Mouse (Mus musculus) liver, embryonic 15.5 days (tissue): ENCODE measurements around the gene Kcnj10. TPM values are rescaled to one million over a fixed set of nuclear protein-coding genes. Genes with fewer than 3 reads are reported as not detected.
A peak's percentile ranks its signal among the peaks of the same experiment; 100 is the strongest.

Source experiments
- ATAC-seq: fragments of 200-750 bp; cut with Nextera tagmentation; 2 replicates; pipeline ENCODE4 v1.8.0; 2017; ENCODE audit warnings: moderate number of reproducible peaks, mild to moderate bottlenecking, moderate library complexity; ENCODE audit not compliant: insufficient read depth
- H3K27ac ChIP-seq: fragments of 300-500 bp; sonication (generic); replicated peaks from 2 replicates; pipeline ENCODE4 v1.5.1; 2015; ENCODE audit warnings: mild to moderate bottlenecking, inconsistent platforms
- H3K27me3 ChIP-seq: fragments of 300-500 bp; sonication (generic); 2 replicates; pipeline ENCODE4 v1.6.1; 2015; ENCODE audit warnings: mild to moderate bottlenecking, inconsistent platforms
- H3K36me3 ChIP-seq: fragments of 300-500 bp; sonication (generic); replicated peaks from 2 replicates; pipeline ENCODE4 v1.6.1; 2015; ENCODE audit warnings: moderate library complexity, mild to moderate bottlenecking, inconsistent platforms
- H3K4me1 ChIP-seq: fragments of 300-500 bp; sonication (generic); replicated peaks from 2 replicates; pipeline ENCODE4 v1.6.1; 2015; ENCODE audit warnings: inconsistent platforms
- H3K4me2 ChIP-seq: fragments of 300-500 bp; sonication (generic); 2 replicates; pipeline ENCODE4 v1.6.1; 2015; ENCODE audit warnings: moderate library complexity, mild to moderate bottlenecking, inconsistent platforms
- H3K4me3 ChIP-seq: fragments of 300-500 bp; sonication (generic); replicated peaks from 2 replicates; pipeline ENCODE4 v1.5.1; 2015; ENCODE audit warnings: mild to moderate bottlenecking, inconsistent platforms
- H3K9ac ChIP-seq: fragments of 300-500 bp; sonication (generic); 2 replicates; pipeline ENCODE4 v1.6.1; 2015; ENCODE audit warnings: moderate library complexity, mild to moderate bottlenecking, inconsistent platforms
- H3K9me3 ChIP-seq: fragments of 300-500 bp; sonication (generic); replicated peaks from 2 replicates; pipeline ENCODE4 v1.6.1; 2016; ENCODE audit warnings: inconsistent platforms
- WGBS: fragments of 180-500 bp; shearing (Covaris S2); methylation state at CpG from one replicate; pipeline ENCODE4 v1.1.7; 2015; ENCODE audit warnings: mixed read lengths; ENCODE audit not compliant: insufficient replicate concordance; 5-methylcytosine and 5-hydroxymethylcytosine counted together
- polyA plus RNA-seq: library from polyadenylated mRNA; unstranded; fragments of >200 nt; fragmentation: Nextera tagmentation; extraction: Ambion mirVana; gene quantifications from 2 replicates; pipeline ENCODE4 v1.2.1, GENCODE M21; 2015

The Kcnj10 gene
- polyA plus RNA-seq, 1 experiment from 2014 or later, result 0.09 TPM

DNA sequence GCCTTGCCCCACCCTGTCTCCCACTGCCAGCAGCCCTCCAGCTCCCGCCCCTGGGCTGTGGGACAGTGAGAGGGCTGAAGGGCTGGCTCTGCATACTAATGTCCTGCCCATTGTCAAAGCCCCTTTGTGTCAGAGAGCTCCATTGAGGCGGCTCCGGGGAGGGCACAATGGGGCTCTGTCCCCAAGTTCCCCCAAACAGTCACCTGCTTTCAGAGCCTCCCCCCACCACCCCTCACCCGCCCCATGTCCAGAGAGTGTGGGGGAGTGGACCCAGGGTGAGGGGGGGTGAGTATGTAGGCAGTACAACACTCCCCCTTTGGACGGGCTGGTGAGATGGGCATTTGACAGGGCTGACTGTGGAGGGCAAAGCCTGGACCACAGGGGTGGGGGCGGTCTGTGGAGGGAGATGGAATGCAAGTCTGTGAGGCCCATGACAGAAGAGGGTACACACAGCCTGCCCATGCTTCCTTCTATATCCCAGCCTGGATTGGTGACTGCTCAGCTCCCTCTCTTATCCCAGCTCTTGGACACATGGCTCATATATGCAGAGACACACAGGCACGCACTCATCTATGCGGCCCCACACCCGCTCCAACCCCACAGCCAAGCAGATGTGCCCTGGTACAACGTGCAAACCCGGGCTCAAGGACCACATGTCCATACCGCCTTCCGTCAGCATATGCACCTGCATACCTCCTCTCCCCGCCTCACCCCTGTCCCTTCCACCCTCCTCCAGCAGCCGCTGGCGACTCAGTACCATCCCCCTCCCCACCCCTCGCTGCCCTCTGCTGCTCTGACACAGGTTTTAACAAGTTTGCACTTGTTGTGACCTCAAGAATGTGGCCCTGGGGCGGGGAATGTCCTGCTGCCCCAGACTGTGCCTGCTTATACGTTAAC is 9.2 kb downstream of the Kcnj10 start:
- Histone ChIP-seq H3K4me1 (peaks cover 10% of the 10 kb centered on the region), H3K9ac (no peak overlapping the region), H3K9me3 (no peaks in the 10 kb centered on the region), H3K4me2 (no peak overlapping the region), H3K27ac (no peak overlapping the region), H3K27me3 (peaks cover 37% of the 10 kb centered on the region), H3K36me3 (no peaks in the 10 kb centered on the region), H3K4me3 (no peak overlapping the region)
- WGBS, result 31% methylated on average over 19 of the region's 19 CpGs
- no peak; the same call in 1 of the 2 replicates for ATAC-seq

- Histone ChIP-seq H3K27me3 (peaks cover 37% of the 10 kb centered on the region), H3K9me3 (no peaks in the 10 kb centered on the region), H3K36me3 (no peaks in the 10 kb centered on the region), H3K4me2 (no peak overlapping the region), H3K4me1 (peaks cover 3% of the 10 kb centered on the region), H3K4me3 (no peak overlapping the region), H3K27ac (no peak overlapping the region), H3K9ac (no peak overlapping the region)
- ATAC-seq, result no peak
- WGBS, result 46% methylated on average over 6 of the region's 6 CpGs
These were observed 11.0 kb downstream of the Kcnj10 start for GRCm38 (mm10) chr1:172352001-172352400.

DNA sequence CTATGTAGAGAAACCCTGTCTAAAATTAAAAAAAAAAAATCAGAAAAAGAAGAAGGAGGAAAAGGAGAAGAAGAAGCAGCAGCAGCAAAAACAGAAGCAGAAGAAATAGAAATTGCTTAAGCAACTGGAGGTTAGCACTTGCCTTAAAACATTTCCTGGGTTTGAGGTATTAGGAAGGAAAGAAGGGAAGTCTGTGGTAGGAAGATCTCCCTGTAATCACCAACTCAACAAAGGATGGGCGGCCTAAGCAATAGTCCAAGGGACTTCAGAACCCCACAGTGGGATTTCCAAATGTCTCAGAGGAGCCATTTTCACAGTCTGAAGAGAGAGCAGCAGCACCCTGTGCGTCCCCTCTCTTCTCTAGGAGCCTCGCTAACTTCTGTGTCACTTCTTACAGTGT is 11.4 kb downstream of the Kcnj10 start:
- no peak for ATAC-seq
- WGBS, result 18% methylated on average over 3 of the region's 3 CpGs
- Histone ChIP-seq H3K9me3 (no peaks in the 10 kb centered on the region), H3K27ac (no peak overlapping the region), H3K4me3 (no peak overlapping the region), H3K27me3 (peaks cover 37% of the 10 kb centered on the region), H3K4me2 (no peak overlapping the region), H3K9ac (no peak overlapping the region), H3K4me1 (no peaks in the 10 kb centered on the region), H3K36me3 (no peaks in the 10 kb centered on the region)

GRCm38 (mm10) chr1:172355336-172355735 is 14.3 kb downstream of the Kcnj10 start:
- H3K9ac ChIP-seq, result no peak overlapping the region
- H3K4me1 ChIP-seq, result no peaks in the 10 kb centered on the region
- H3K9me3 ChIP-seq, result no peaks in the 10 kb centered on the region
- H3K4me2 ChIP-seq, result no peak overlapping the region
- no peak overlapping the region for H3K4me3 ChIP-seq
- no peak overlapping the region for H3K27ac ChIP-seq
- H3K27me3 ChIP-seq, result peaks cover 33% of the 10 kb centered on the region
- WGBS, result 51% methylated on average over 3 of the region's 3 CpGs
- ATAC-seq, result no peak
- H3K36me3 ChIP-seq, result no peaks in the 10 kb centered on the region

GRCm38 (mm10) chr1:172357550-172357949 is 16.5 kb downstream of the Kcnj10 start:
- Histone ChIP-seq H3K9ac (no peak overlapping the region), H3K4me1 (no peaks in the 10 kb centered on the region), H3K27me3 (peaks cover 15% of the 10 kb centered on the region), H3K27ac (no peak overlapping the region), H3K4me3 (no peak overlapping the region), H3K4me2 (no peak overlapping the region), H3K9me3 (no peaks in the 10 kb centered on the region), H3K36me3 (no peaks in the 10 kb centered on the region)
- WGBS, result 0% methylated on average over 1 of the region's 1 CpGs
- ATAC-seq, result no peak

DNA sequence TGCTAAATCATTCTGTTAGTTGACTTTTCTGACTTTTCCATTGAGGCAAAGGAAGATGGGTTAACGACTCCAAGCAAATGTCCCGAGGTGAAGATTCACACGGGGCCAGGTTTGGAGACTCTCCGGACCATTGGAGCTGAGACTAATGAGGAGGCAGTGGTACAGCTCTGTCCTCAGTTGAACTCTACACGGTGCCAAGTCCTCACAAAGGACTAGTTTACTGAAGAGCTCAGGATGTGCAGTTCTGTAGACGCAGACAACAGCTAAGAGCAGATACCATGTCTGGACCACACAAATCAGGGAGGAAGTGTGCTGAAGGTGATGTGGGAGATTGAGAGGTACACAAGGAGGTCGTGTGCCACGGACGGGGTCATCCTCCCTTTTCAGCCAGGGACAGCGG is 17.3 kb downstream of the Kcnj10 start:
- no peak for ATAC-seq
- WGBS, result 54% methylated on average over 10 of the region's 10 CpGs
- Histone ChIP-seq H3K4me2 (no peak overlapping the region), H3K9me3 (no peaks in the 10 kb centered on the region), H3K4me1 (no peaks in the 10 kb centered on the region), H3K27ac (no peak overlapping the region), H3K9ac (no peak overlapping the region), H3K27me3 (peaks cover 15% of the 10 kb centered on the region), H3K36me3 (no peaks in the 10 kb centered on the region), H3K4me3 (no peak overlapping the region)

- Histone ChIP-seq H3K9me3 (no peaks in the 10 kb centered on the region), H3K36me3 (no peaks in the 10 kb centered on the region), H3K9ac (no peak overlapping the region), H3K4me1 (peaks cover 14% of the 10 kb centered on the region), H3K27me3 (peaks cover 8% of the 10 kb centered on the region; the same call in 1 of the 2 replicates), H3K27ac (no peak overlapping the region), H3K4me2 (peak overlapping the region; percentile 37), H3K4me3 (no peak overlapping the region; the same call in 1 of the 2 replicates)
- WGBS, result 2% methylated on average over 6 of the region's 6 CpGs
- ATAC-seq, result peak; percentile 54
These were observed 23.7 kb downstream of the Kcnj10 start for GRCm38 (mm10) chr1:172364684-172365083.

GRCm38 (mm10) chr1:172368768-172369418 is 27.9 kb downstream of the Kcnj10 start:
- WGBS, result 27% methylated on average over 23 of the region's 23 CpGs
- Histone ChIP-seq H3K4me1 (peaks cover 14% of the 10 kb centered on the region), H3K27ac (no peak overlapping the region), H3K27me3 (0 out of 2 replicates have a peak, but pooled peaks cover 15% of the 10 kb centered on the region), H3K36me3 (no peaks in the 10 kb centered on the region), H3K4me2 (peak overlapping the region; percentile 31; the same call in 1 of the 2 replicates), H3K9ac (no peak overlapping the region), H3K4me3 (no peak overlapping the region), H3K9me3 (no peaks in the 10 kb centered on the region)
- ATAC-seq, result no peak

DNA sequence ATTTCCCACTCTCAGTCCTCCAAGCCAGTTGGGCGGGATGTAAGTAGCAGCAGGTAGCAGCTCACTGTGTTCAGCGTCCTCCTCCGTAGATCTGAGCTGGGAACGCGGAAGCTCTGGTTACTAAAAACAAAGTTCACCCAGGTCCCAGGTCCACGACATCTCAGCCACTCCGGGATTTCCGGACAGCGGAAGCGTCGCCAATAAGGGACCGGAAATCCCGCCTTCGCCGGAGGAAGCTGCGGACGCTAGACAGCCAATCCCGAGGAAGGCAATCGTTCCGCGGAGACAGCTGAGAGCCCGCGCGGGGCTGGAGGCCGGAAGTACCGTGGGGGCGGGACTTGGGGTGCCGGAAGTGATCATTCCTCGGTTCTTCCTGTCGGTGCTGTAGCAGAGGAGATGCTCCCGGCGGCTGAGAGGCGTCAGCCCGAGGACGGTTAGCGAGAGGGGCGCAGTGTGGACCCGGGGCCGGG is 35.2 kb downstream of the Kcnj10 start, which contains the start of gene Pigm:
Pigm (plus strand) TSS at position 349 of the 470 bp plus-strand sequence.
- peaks cover 28% of the 10 kb centered on the region for H3K4me1 ChIP-seq
- under 1% methylated on average over 36 of the region's 39 CpGs for whole genome bisulfite sequencing
- H3K4me2 ChIP-seq, result peak within 1 kb of the TSS; percentile 98
- peak within 1 kb of the TSS; percentile 85 for H3K9ac ChIP-seq
- peak within 1 kb of the TSS; percentile 98 for H3K4me3 ChIP-seq
- 0 out of 2 replicates have a peak, but pooled peaks cover 2% of the 10 kb centered on the region for H3K27me3 ChIP-seq
- peak; percentile 98 for ATAC-seq
- peaks cover 13% of the 10 kb centered on the region for H3K36me3 ChIP-seq
- H3K9me3 ChIP-seq, result no peaks in the 10 kb centered on the region
- H3K27ac ChIP-seq, result peak within 1 kb of the TSS; percentile 90

DNA sequence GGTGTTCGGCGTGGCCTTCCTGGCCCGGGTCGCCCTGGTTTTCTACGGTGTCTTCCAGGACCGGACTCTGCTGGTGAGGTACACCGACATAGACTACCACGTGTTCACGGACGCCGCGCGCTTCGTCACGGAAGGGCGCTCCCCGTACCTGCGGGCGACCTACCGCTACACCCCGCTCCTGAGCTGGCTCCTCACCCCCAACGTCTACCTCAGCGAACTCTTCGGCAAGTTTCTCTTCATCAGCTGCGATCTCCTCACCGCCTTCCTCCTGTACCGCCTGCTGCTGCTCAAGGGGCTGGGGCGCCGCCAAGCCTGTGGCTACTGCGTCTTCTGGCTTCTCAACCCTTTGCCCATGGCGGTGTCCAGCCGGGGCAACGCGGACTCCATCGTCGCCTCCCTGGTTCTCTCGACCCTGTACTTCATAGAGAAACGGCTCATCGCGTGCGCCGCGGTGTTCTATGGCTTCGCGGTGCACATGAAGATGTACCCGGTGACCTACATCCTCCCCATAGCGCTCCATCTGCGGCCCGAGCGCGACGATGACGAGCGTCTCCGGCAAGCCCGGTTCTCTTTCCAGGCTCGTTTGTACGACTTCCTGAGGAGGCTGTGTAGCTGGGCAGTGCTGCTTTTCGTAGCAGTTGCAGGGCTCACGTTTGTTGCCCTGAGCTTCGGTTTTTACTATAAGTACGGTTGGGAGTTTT is 35.9 kb downstream of the Kcnj10 start:
- Histone ChIP-seq H3K9ac (peak overlapping the region; percentile 85), H3K27ac (peak overlapping the region; percentile 77), H3K9me3 (no peaks in the 10 kb centered on the region), H3K36me3 (peaks cover 16% of the 10 kb centered on the region), H3K27me3 (no peaks in the 10 kb centered on the region), H3K4me3 (peak overlapping the region; percentile 98), H3K4me1 (peaks cover 28% of the 10 kb centered on the region), H3K4me2 (peak overlapping the region; percentile 98)
- peak; percentile 57 for ATAC-seq
- 2% methylated on average over 62 of the region's 62 CpGs for WGBS
